Mouse (Mus musculus) midbrain, embryonic 13.5 days (tissue): Measurements from ENCODE around the gene Glul. TPM values are rescaled to one million over a fixed set of nuclear protein-coding genes. Genes with fewer than 3 reads are reported as not detected.
A peak's percentile ranks its signal among the peaks of the same experiment; 100 is the strongest.

Source experiments
- ATAC-seq: fragments of 200-750 bp; cut with Nextera tagmentation; 2 replicates; pipeline ENCODE4 v1.8.0; 2017; ENCODE audit warnings: mild to moderate bottlenecking, moderate TSS enrichment, moderate library complexity
- H3K27ac ChIP-seq: fragments of 300-500 bp; sonication (generic); 2 replicates; pipeline ENCODE4 v1.5.1; 2015; ENCODE audit warnings: inconsistent platforms, mild to moderate bottlenecking, moderate library complexity
- H3K27me3 ChIP-seq: fragments of 300-500 bp; sonication (generic); 2 replicates; pipeline ENCODE4 v1.6.1; 2015; ENCODE audit warnings: mild to moderate bottlenecking, inconsistent platforms
- H3K36me3 ChIP-seq: fragments of 300-500 bp; sonication (generic); 2 replicates; pipeline ENCODE4 v1.6.1; 2015; ENCODE audit warnings: mild to moderate bottlenecking, inconsistent platforms
- H3K4me1 ChIP-seq: fragments of 300-500 bp; sonication (generic); replicated peaks from 2 replicates; pipeline ENCODE4 v1.6.1; 2015; ENCODE audit warnings: inconsistent platforms
- H3K4me2 ChIP-seq: fragments of 300-500 bp; sonication (generic); replicated peaks from 2 replicates; pipeline ENCODE4 v1.6.1; 2015; ENCODE audit warnings: moderate library complexity, mild to moderate bottlenecking, inconsistent platforms
- H3K4me3 ChIP-seq: fragments of 300-500 bp; sonication (generic); replicated peaks from 2 replicates; pipeline ENCODE4 v1.5.1; 2015; ENCODE audit warnings: mild to moderate bottlenecking, inconsistent platforms
- H3K9ac ChIP-seq: fragments of 300-500 bp; sonication (generic); replicated peaks from 2 replicates; pipeline ENCODE4 v1.6.1; 2015; ENCODE audit warnings: mild to moderate bottlenecking, inconsistent platforms
- H3K9me3 ChIP-seq: fragments of 300-500 bp; sonication (generic); 2 replicates; pipeline ENCODE4 v1.6.1; 2016; ENCODE audit warnings: mild to moderate bottlenecking, inconsistent platforms
- WGBS: fragments of 180-500 bp; shearing (Covaris S2); methylation state at CpG from one replicate; pipeline ENCODE4 v1.1.7; 2015; 5-methylcytosine and 5-hydroxymethylcytosine counted together
- microRNA-seq: library from miRNA; unstranded; fragments of <30 nt; microRNA quantifications from one replicate; pipeline ENCODE4, GENCODE M21; 2016
- polyA plus RNA-seq: library from polyadenylated mRNA; unstranded; fragments of >200 nt; fragmentation: Nextera tagmentation; extraction: Ambion mirVana; gene quantifications from 2 replicates; pipeline ENCODE4 v1.2.1, GENCODE M21; 2015

The Glul gene
- polyA plus RNA-seq, 1 experiment from 2014 or later = 132 TPM

DNA sequence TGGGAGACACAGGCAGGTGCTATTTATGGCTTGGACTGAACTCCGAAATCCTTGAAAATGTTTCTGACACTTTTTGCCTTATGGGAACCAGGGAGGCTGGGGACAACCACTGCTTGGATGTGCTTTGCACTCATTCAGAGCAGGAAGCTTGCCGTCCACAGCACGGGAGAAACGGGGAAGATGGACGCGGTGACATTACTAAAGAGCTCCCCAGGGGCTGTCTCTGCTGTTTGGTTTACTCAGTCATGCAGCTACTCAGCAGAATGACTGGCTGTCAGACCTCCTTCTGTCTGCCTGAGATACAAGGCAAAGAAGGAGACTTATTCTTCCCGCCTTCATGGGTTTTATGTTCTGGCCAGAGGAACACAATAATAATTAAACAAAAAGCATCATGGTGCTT is 47.2 kb downstream of the Glul start:
- Histone ChIP-seq H3K4me1 (0 out of 2 replicates have a peak, but pooled peaks cover 4% of the 10 kb centered on the region), H3K27ac (no peak overlapping the region), H3K9ac (no peak overlapping the region), H3K27me3 (no peaks in the 10 kb centered on the region), H3K4me3 (no peak overlapping the region), H3K36me3 (no peaks in the 10 kb centered on the region), H3K4me2 (no peak overlapping the region), H3K9me3 (no peaks in the 10 kb centered on the region)
- ATAC-seq = no peak
- WGBS = 19% methylated on average over 7 of the region's 7 CpGs

DNA sequence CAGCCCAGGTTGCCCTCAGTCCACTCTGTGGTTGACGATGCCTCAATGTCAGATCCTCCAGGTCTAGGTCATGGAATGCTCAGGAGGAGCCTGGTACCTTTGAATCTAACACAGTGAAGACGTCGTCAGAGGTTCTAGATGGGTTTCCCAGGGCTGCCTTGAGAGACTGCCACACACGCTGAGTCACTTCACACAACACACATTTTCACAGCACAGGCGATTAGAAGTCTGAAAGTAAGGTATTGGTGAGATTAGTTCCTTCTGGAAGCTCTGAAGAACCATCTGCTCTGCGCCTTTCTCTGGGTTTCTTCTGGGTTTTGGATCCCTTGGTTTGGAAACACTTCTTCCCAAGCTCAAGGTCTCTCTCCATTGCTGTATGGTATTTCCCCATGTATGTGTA is 48.1 kb downstream of the Glul start:
- no peak overlapping the region for H3K4me2 ChIP-seq
- H3K9me3 ChIP-seq = no peaks in the 10 kb centered on the region
- no peak overlapping the region for H3K27ac ChIP-seq
- no peaks in the 10 kb centered on the region for H3K36me3 ChIP-seq
- H3K4me1 ChIP-seq = 0 out of 2 replicates have a peak, but pooled peaks cover 4% of the 10 kb centered on the region
- 96% methylated on average over 6 of the region's 6 CpGs for WGBS
- H3K4me3 ChIP-seq = no peak overlapping the region
- no peak for ATAC-seq
- no peak overlapping the region for H3K9ac ChIP-seq
- no peaks in the 10 kb centered on the region for H3K27me3 ChIP-seq

DNA sequence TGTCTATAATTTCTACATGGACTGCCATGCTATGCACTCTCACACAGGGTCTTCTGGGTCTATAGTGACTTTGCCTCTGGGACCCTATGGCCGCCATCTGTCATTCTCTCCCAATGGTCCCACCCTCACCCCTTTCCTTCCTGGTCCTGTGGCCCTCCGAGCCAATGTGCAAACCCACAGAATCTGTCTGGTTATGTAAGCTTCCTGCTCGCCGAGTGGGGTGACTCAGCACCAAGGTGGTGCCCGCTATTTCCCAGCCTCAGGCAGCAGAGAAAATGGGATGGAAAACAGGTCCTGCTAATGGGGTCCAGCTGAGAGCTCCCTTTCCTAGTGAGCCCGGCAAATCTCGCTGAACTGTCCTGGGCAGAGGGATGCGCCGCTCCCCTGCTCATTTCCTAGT is 53.5 kb downstream of the Glul start:
- Histone ChIP-seq H3K9me3 (no peaks in the 10 kb centered on the region), H3K4me1 (no peaks in the 10 kb centered on the region), H3K4me3 (no peak overlapping the region), H3K36me3 (no peaks in the 10 kb centered on the region), H3K27ac (no peak overlapping the region), H3K9ac (no peak overlapping the region), H3K27me3 (0 out of 2 replicates have a peak, but pooled peaks cover 2% of the 10 kb centered on the region), H3K4me2 (no peak overlapping the region)
- ATAC-seq = no peak
- 91% methylated on average over 9 of the region's 9 CpGs for WGBS

DNA sequence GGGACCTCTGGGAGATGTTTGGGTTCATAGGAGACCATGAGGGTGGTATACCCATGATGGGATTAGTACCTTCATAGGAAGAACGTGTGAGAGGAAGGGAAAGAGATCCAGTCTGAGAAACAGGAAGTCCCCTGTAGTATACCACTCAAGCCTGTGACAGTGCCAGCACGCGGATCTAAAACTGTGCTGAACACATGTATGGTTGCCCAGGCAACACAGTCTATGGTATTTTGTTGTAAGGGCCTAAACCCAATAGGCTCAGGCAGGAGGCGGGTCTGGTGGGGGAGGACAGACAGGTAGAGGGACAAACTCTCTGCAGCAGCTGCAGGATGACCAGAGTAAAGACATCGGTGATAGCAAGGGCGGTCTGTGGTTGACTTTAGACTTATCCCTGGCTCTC is 54.1 kb downstream of the Glul start:
- no peaks in the 10 kb centered on the region for H3K9me3 ChIP-seq
- WGBS = 81% methylated on average over 6 of the region's 6 CpGs
- H3K4me1 ChIP-seq = no peaks in the 10 kb centered on the region
- no peak overlapping the region for H3K27ac ChIP-seq
- no peak overlapping the region for H3K4me2 ChIP-seq
- ATAC-seq = no peak
- no peak overlapping the region for H3K9ac ChIP-seq
- H3K27me3 ChIP-seq = 0 out of 2 replicates have a peak, but pooled peaks cover 2% of the 10 kb centered on the region
- H3K36me3 ChIP-seq = no peaks in the 10 kb centered on the region
- no peak overlapping the region for H3K4me3 ChIP-seq

DNA sequence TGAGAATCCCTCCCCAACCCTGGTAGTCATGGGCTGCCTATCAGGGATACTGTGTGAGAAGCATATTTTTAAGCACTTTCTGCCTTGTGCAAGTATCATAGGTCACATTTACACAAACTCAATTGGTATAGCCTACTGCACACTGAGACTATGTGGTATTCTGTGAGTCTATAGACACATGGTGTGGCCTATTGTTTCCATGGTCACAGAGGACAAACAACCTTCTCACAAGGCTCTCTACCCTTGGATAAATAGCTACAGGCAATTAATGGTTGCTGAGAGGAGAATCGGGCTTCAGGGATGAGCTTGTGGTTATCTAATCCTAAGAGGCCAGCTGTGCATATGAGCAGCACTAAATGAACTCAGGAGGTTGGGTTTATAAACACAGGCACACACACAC is 58.1 kb downstream of the Glul start:
- Histone ChIP-seq H3K27me3 (0 out of 2 replicates have a peak, but pooled peaks cover 2% of the 10 kb centered on the region), H3K9ac (no peak overlapping the region), H3K4me1 (no peaks in the 10 kb centered on the region), H3K4me2 (no peak overlapping the region), H3K27ac (no peak overlapping the region), H3K36me3 (no peaks in the 10 kb centered on the region), H3K9me3 (no peaks in the 10 kb centered on the region), H3K4me3 (no peak overlapping the region)
- WGBS = 32% methylated on average over 1 of the region's 1 CpGs
- ATAC-seq = no peak

Small RNAs within 50 kb of the gene (microRNA-seq; reads per million reads assigned to microRNA genes)
- gene Mir8114 = 27.0 reads per million, percentile 39 among the genes with 10 or more reads in this experiment

Other genes with a start within 250 kb of the Glul start
- 32.4 and 33.6 TPM in 2 replicates for gene Rgs8, start 246.9 kb upstream of the Glul start, polyA plus RNA-seq
- gene Rgs16, start 159.6 kb upstream of the Glul start, polyA plus RNA-seq = 34.5 and 34.6 TPM in 2 replicates
- gene Rnasel, start 150.5 kb upstream of the Glul start, polyA plus RNA-seq = 57.3 and 62.8 TPM in 2 replicates
- 0.08 TPM in 1 of 2 replicates, not detected in the other for gene Rgsl1, start 55.8 kb upstream of the Glul start, polyA plus RNA-seq
- gene Teddm1b, start 25.6 kb upstream of the Glul start, polyA plus RNA-seq = 1.1 and 1.4 TPM in 2 replicates
- not detected in 2 replicates for gene Teddm1a, start 8.2 kb upstream of the Glul start, polyA plus RNA-seq
- 1.1 and 1.2 TPM in 2 replicates for gene Teddm2, start 284 bp downstream of the Glul start, polyA plus RNA-seq